Mouse (Mus musculus) E14TG2a.4 (cell line): ENCODE measurements around the gene Stard8.

Experiments used
- CTCF ChIP-seq: conservative IDR thresholded peaks from 2 replicates; pipeline ENCODE4 v1.5.1; 2014; ENCODE audit warnings: low read length
- NANOG ChIP-seq: IDR thresholded peaks from 2 replicates; pipeline ENCODE4 v1.6.1; 2014; ENCODE audit warnings: borderline replicate concordance, low read length, mixed read lengths
- POU5F1 ChIP-seq: IDR thresholded peaks from 2 replicates; pipeline ENCODE4 v1.6.1; 2014; ENCODE audit warnings: low read length, borderline replicate concordance

- TF ChIP-seq CTCF = no peak
- no peak for TF ChIP-seq POU5F1
- no peak for TF ChIP-seq NANOG
Observed at GRCm38 (mm10) chrX:99052255-99052654, 49.2 kb downstream of the Stard8 start.
